Mouse (Mus musculus): ENCODE measurements around the gene Prrc2c. TPM values are rescaled to one million over a fixed set of nuclear protein-coding genes. Genes with fewer than 3 reads are reported as not detected.
A peak's percentile ranks its signal among the peaks of the same experiment; 100 is the strongest.
"Not testable (repeated sequence)": the region's sequence is repeated elsewhere in the genome, so short reads cannot be mapped to it uniquely, and the experiment has no call there.

Prrc2c gene
- total RNA-seq, 2 experiments from 2014 or later: 84.4 to 175 TPM

DNA sequence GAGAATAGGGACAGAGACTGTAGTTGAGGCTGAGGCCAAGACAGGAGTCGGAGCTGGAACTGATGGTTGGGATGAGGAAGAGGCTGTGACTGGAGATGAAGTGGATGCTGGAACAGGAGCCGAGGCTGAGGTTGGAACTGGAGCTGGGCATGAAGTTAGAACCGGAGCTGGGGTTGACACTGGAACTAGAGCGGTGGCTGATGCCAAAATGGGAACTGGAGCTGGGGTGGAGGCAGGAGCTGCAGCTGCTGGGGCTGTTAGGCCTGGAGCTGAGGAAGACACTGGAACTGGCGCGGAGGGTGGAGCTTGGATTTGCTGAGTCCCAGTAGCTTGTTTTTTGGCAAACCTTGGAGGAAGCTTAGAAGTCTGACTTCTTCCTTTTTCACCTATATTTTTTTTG lies 42.5 kb downstream of the Prrc2c start:
- 0 out of 2 replicates have a peak, but pooled peaks have one; percentile 10 for ATAC-seq (ENCODE audit: poor library complexity, severe bottlenecking)

DNA sequence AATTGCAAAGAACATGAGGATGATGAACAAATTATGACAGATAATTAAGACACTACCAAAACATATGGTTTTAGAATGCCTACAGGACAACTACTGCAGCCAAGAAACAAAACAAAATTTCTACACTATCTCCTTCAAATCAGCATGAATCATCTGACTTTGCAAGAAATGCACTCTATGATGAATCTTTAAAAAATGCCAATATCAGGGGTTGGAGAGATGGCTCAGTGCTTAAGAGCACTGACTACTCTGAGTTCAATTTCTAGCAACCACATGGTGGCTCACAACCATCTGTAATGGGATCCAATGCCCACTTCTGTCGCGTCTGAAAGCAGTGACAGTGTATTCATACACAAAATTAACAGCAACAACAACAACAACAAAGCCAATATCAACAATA lies 46.6 kb downstream of the Prrc2c start:
- no peak for ATAC-seq (ENCODE audit: poor library complexity, severe bottlenecking)

DNA sequence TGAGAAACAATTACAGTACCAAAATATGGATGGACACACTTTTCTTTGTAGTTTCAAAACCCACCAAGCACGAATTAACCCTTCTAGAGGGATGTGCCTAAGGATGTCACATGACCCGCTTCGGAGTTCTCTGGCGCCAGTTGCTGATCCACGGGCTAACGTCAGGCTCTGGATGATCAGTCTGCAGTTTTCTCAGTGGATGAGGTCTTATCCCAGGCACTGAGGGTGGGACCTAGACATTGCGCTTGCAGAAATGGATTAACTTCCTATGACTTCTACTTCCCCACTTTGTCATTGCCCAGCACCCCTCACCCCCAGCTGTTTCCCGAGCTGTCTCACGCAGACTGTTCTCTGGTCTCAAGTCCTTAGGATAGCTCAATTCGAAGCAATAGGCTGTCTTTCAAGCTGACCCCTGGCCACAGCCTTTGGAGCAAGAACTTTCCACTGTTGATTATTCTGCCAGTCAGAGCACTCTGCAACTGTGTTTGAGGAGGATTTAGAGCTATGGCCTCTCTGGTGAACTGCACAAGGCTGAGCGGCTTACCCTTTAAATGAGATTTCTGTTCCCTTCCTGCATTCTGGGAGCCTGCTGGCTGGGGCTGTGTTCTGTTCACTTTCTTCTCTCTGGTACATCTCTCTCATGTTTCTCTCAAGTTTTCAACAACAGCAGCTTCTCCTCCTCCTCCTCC lies 74.7 kb downstream of the Prrc2c start:
- peak; percentile 36 for ATAC-seq (ENCODE audit: poor library complexity, severe bottlenecking)

DNA sequence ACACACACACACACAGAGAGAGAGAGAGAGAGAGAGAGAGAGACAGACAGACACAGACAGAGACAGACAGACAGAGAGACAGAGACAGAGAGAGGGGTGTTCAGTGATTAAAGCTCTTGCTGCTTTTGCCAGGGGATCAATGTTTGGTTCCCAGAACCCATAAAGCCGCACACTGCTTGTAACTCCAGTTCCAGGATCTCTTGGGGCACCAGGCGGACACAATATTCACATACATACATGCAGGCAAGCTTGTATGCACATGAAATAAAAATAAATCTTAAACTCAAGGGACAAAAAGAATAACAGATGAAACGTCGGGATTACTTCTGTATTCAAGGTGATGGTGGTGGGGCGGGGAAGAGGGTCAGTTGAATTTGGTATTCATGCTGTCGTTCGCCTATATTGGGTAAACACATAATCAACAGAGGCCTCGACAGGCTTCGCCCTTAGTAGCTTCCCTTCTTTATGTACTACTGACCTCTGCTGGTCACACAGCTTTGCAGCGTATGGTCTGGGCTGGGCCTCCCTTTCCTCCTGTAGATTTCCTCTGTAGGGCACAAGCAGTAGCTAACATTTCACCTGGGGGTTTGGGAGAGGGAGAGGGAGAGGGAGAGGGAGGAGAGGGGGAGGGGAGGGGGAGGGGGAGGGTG lies 75.4 kb downstream of the Prrc2c start:
- ATAC-seq (ENCODE audit: poor library complexity, severe bottlenecking): peak; percentile 99

GRCm38 (mm10) chr1:162660276-162660860 lies 80.0 kb downstream of the Prrc2c start:
- ATAC-seq (ENCODE audit: poor library complexity, severe bottlenecking): no peak

GRCm38 (mm10) chr1:162658119-162658518 lies 82.2 kb downstream of the Prrc2c start, which contains the start of gene Myocos:
Gene Myocos (minus strand): TSS chr1:162658219.
- no peak for ATAC-seq (ENCODE audit: poor library complexity, severe bottlenecking)

DNA sequence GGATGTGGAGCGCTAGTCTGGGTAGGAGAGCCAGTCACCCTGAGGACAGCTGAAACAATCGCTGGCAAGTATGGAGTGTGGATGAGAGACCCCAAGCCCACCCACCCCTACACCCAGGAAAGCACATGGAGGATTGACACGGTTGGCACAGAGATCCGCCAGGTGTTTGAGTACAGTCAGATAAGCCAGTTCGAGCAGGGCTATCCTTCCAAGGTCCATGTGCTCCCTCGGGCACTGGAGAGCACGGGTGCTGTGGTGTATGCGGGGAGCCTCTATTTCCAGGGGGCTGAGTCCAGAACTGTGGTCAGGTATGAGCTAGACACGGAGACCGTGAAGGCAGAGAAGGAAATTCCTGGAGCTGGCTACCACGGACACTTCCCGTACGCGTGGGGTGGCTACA lies 91.9 kb downstream of the Prrc2c start:
- no peak for ATAC-seq (ENCODE audit: poor library complexity, severe bottlenecking)

- peak; percentile 75 for ATAC-seq (ENCODE audit: poor library complexity, severe bottlenecking)
These were observed 94.2 kb downstream of the Prrc2c start for GRCm38 (mm10) chr1:162646083-162646686.

- ATAC-seq (ENCODE audit: poor library complexity, severe bottlenecking): no peak
These were observed 96.6 kb downstream of the Prrc2c start for GRCm38 (mm10) chr1:162643752-162644151.

GRCm38 (mm10) chr1:162642591-162642990 lies 97.8 kb downstream of the Prrc2c start:
- ATAC-seq (ENCODE audit: poor library complexity, severe bottlenecking): no peak

GRCm38 (mm10) chr1:162639861-162640260 lies 100.5 kb downstream of the Prrc2c start:
- no peak for ATAC-seq (ENCODE audit: poor library complexity, severe bottlenecking)

- ATAC-seq (ENCODE audit: poor library complexity, severe bottlenecking): no peak
These were observed 101.2 kb downstream of the Prrc2c start, which contains the start of gene Myoc for GRCm38 (mm10) chr1:162639051-162639750. Gene Myoc (plus strand): TSS chr1:162639155.

DNA sequence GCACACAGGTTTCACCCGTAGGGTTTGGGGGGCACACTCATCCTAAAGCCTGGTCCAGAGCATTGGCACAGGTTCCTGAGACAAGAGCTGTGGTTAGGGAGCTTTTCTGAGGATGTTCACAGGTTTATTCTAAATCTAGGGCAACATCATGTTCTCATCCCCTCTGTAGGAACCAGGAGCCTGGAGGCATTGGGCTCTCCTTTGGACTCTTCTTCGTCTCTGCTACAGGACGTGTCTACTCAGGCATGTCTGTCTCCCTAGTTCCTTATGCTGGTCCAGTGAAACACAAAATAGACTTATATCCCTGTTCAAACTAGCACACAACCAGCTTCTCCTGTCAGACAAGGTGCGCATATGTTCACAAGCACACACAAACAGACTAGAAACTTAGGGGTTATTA lies 101.8 kb downstream of the Prrc2c start:
- ATAC-seq (ENCODE audit: poor library complexity, severe bottlenecking): no peak

- ATAC-seq (ENCODE audit: poor library complexity, severe bottlenecking): no peak
These were observed 103.8 kb downstream of the Prrc2c start for GRCm38 (mm10) chr1:162636516-162636915.

GRCm38 (mm10) chr1:162635291-162635931 lies 104.9 kb downstream of the Prrc2c start:
- not testable (repeated sequence) for ATAC-seq (ENCODE audit: poor library complexity, severe bottlenecking)

GRCm38 (mm10) chr1:162628326-162628725 lies 112.0 kb downstream of the Prrc2c start:
- not testable (repeated sequence) for ATAC-seq (ENCODE audit: poor library complexity, severe bottlenecking)

DNA sequence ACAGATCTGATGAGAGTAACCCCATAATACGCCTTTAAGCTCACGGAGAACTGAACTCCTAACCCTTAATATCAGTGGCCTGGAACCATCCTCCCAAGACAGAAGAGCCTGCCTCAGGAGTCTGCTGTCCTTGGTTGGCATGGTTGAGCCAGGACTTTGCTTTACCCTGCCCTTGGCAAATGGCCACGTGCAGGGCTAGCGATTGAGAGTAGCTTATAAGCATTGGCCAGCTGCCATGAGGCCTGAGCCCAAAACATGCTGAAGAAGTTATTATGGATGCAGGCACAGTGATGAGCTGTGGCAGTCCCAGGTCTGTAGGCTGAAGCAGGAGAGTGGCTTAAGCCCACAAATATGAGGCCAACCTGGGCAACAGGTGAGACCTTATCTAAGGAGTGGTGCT lies 112.5 kb downstream of the Prrc2c start:
- not testable (repeated sequence) for ATAC-seq (ENCODE audit: poor library complexity, severe bottlenecking)

- ATAC-seq (ENCODE audit: poor library complexity, severe bottlenecking): peak; percentile 89
These were observed 115.1 kb downstream of the Prrc2c start for GRCm38 (mm10) chr1:162625229-162625628.

GRCm38 (mm10) chr1:162623895-162624294 lies 116.5 kb downstream of the Prrc2c start:
- ATAC-seq (ENCODE audit: poor library complexity, severe bottlenecking): no peak

All from megakaryocyte, adult 5-6 weeks (primary cell).